Mouse (Mus musculus) C2C12 (cell line): ENCODE data around the gene Grm4. TPM values are rescaled to one million over a fixed set of nuclear protein-coding genes. Genes with fewer than 3 reads are reported as not detected.

Experiments
- H3K27me3 ChIP-seq: one replicate; pipeline ENCODE4 v1.6.1; 2011; ENCODE audit not compliant: control insufficient read depth, insufficient read depth, insufficient read length
- H3K36me3 ChIP-seq: one replicate; pipeline ENCODE4 v1.6.1; 2011; ENCODE audit not compliant: control insufficient read depth, insufficient read depth
- H3K4me3 ChIP-seq: one replicate; pipeline ENCODE4 v1.5.1; 2011; ENCODE audit warnings: mild to moderate bottlenecking, control low read depth; ENCODE audit not compliant: poor library complexity, insufficient read depth, severe bottlenecking
- H3K79me2 ChIP-seq: one replicate; pipeline ENCODE4 v1.6.1; 2011; ENCODE audit not compliant: control insufficient read depth, insufficient read depth
- H3K79me3 ChIP-seq: one replicate; pipeline ENCODE4 v1.6.1; 2011; ENCODE audit warnings: low read depth, control low read depth
- H3ac ChIP-seq: one replicate; pipeline ENCODE3; 2011; ENCODE audit warnings: low read depth; ENCODE audit not compliant: control insufficient read depth, insufficient read length
- CEBPB ChIP-seq: IDR thresholded peaks from one replicate; pipeline ENCODE4 v1.6.1; 2011; ENCODE audit warnings: low read depth, mild to moderate bottlenecking, control low read depth, moderate library complexity
- CTCF ChIP-seq: IDR thresholded peaks from one replicate; pipeline ENCODE4 v1.5.1; 2011; ENCODE audit not compliant: control insufficient read depth, insufficient read depth, insufficient read length
- FOSL1 ChIP-seq: IDR thresholded peaks from one replicate; pipeline ENCODE4 v1.8.0; 2011; ENCODE audit warnings: mild to moderate bottlenecking, low read length; ENCODE audit not compliant: poor library complexity, insufficient read depth, severe bottlenecking
- MAX ChIP-seq: IDR thresholded peaks from one replicate; pipeline ENCODE4 v1.6.1; 2011; ENCODE audit warnings: mild to moderate bottlenecking, control low read depth
- MYOD1 ChIP-seq: IDR thresholded peaks from one replicate; pipeline ENCODE4 v1.6.1; 2011; ENCODE audit warnings: low read depth; ENCODE audit not compliant: control insufficient read depth, insufficient read length
- MYOG ChIP-seq: IDR thresholded peaks from one replicate; pipeline ENCODE4 v1.6.1; 2011; ENCODE audit not compliant: control insufficient read depth, insufficient read length; ENCODE audit errors: extremely low read depth
- USF1 ChIP-seq: IDR thresholded peaks from one replicate; pipeline ENCODE4 v1.6.1; 2011; ENCODE audit warnings: low read depth, mild to moderate bottlenecking, control low read depth, moderate library complexity
- polyA plus RNA-seq: library from polyadenylated mRNA; unstranded; fragments of >200 nt; fragmentation: generic; extraction: Trizol; gene quantifications from one replicate; pipeline ENCODE4 v1.2.1, GENCODE M21; 2012; ENCODE audit warnings: missing spikeins

The Grm4 gene
- polyA plus RNA-seq, 1 experiment, result not detected

GRCm38 (mm10) chr17:27465924-27466323 is 55.3 kb downstream of the Grm4 start:
- Histone ChIP-seq H3K4me3 (no peak overlapping the region), H3ac (no peak overlapping the region), H3K79me3 (no peaks in the 10 kb centered on the region), H3K27me3 (peaks cover 30% of the 10 kb centered on the region), H3K36me3 (no peaks in the 10 kb centered on the region), H3K79me2 (no peaks in the 10 kb centered on the region)
- TF ChIP-seq USF1, result no peak
- TF ChIP-seq MYOG, result no peak
- TF ChIP-seq CTCF, result no peak
- TF ChIP-seq MYOD1, result no peak
- no peak for TF ChIP-seq MAX
- TF ChIP-seq CEBPB, result no peak
- TF ChIP-seq FOSL1, result no peak

GRCm38 (mm10) chr17:27464327-27464962 is 56.8 kb downstream of the Grm4 start:
- no peaks in the 10 kb centered on the region for H3K36me3 ChIP-seq
- H3ac ChIP-seq, result no peak overlapping the region
- H3K4me3 ChIP-seq, result no peak overlapping the region
- peaks cover 41% of the 10 kb centered on the region for H3K27me3 ChIP-seq
- H3K79me2 ChIP-seq, result no peaks in the 10 kb centered on the region
- TF ChIP-seq MAX, result no peak
- no peak for TF ChIP-seq MYOG
- no peak for TF ChIP-seq CTCF
- TF ChIP-seq MYOD1, result no peak
- no peak for TF ChIP-seq USF1
- TF ChIP-seq FOSL1, result no peak
- TF ChIP-seq CEBPB, result no peak
- no peaks in the 10 kb centered on the region for H3K79me3 ChIP-seq

- no peaks in the 10 kb centered on the region for H3K79me2 ChIP-seq
- no peaks in the 10 kb centered on the region for H3K79me3 ChIP-seq
- TF ChIP-seq USF1, result no peak
- TF ChIP-seq CEBPB, result no peak
- TF ChIP-seq MAX, result no peak
- no peak for TF ChIP-seq MYOD1
- TF ChIP-seq MYOG, result no peak
- H3K36me3 ChIP-seq, result no peaks in the 10 kb centered on the region
- no peak overlapping the region for H3ac ChIP-seq
- no peak overlapping the region for H3K4me3 ChIP-seq
- peaks cover 68% of the 10 kb centered on the region for H3K27me3 ChIP-seq
These were observed 61.2 kb downstream of the Grm4 start for GRCm38 (mm10) chr17:27459979-27460378.

- Histone ChIP-seq H3ac (no peak overlapping the region), H3K36me3 (no peaks in the 10 kb centered on the region), H3K79me2 (no peaks in the 10 kb centered on the region), H3K79me3 (no peaks in the 10 kb centered on the region), H3K4me3 (no peak overlapping the region), H3K27me3 (peaks cover 67% of the 10 kb centered on the region)
- no peak for TF ChIP-seq FOSL1
- TF ChIP-seq CTCF, result no peak
- TF ChIP-seq USF1, result no peak
- TF ChIP-seq MAX, result no peak
- TF ChIP-seq MYOG, result no peak
- no peak for TF ChIP-seq CEBPB
- TF ChIP-seq MYOD1, result no peak
These were observed 62.0 kb downstream of the Grm4 start for GRCm38 (mm10) chr17:27459241-27459640.

GRCm38 (mm10) chr17:27457863-27458494 is 63.2 kb downstream of the Grm4 start:
- Histone ChIP-seq H3K4me3 (no peak overlapping the region), H3K79me3 (no peaks in the 10 kb centered on the region), H3K27me3 (peaks cover 71% of the 10 kb centered on the region), H3ac (no peak overlapping the region), H3K79me2 (no peaks in the 10 kb centered on the region), H3K36me3 (no peaks in the 10 kb centered on the region)
- TF ChIP-seq MYOD1, result no peak
- no peak for TF ChIP-seq MAX
- no peak for TF ChIP-seq USF1
- TF ChIP-seq CTCF, result no peak
- no peak for TF ChIP-seq CEBPB
- no peak for TF ChIP-seq FOSL1
- no peak for TF ChIP-seq MYOG
